Mouse (Mus musculus) thymus, adult 2 months (tissue): ENCODE measurements around the gene Fbxo42.

ENCODE experiments used
- CTCF ChIP-seq: fragments of 200-500 bp; IDR thresholded peaks from 2 replicates; pipeline ENCODE4 v1.5.1; 2012; ENCODE audit warnings: mild to moderate bottlenecking, control low read depth, low read length, moderate library complexity, borderline replicate concordance; ENCODE audit not compliant: control insufficient read depth, poor library complexity, insufficient read depth; ENCODE audit errors: extremely low read depth
- POLR2A ChIP-seq: fragments of 200-500 bp; IDR thresholded peaks from 2 replicates; pipeline ENCODE4 v1.6.1; 2012; ENCODE audit warnings: mild to moderate bottlenecking, low read length, control low read depth, moderate library complexity; ENCODE audit not compliant: control insufficient read depth, poor library complexity, insufficient read depth; ENCODE audit errors: extremely low read depth

- no peak for TF ChIP-seq CTCF
- TF ChIP-seq POLR2A, result no peak
These were observed 63.0 kb downstream of the Fbxo42 start for GRCm38 (mm10) chr4:141210524-141211219.
